Comparison of ENCODE assay signal across 9 mouse cellular contexts in genomic region chr4:136174216-136175193, GRCm38 (mm10). TPM values are rescaled to one million over a fixed set of nuclear protein-coding genes. Genes with fewer than 3 reads are reported as not detected.
DNase-seq lines count a peak whose midpoint lies in the region; ATAC-seq and TF ChIP-seq lines count a peak whose summit lies in the region.
"Had no signal": no experiment of that assay in that cellular context is flagged by ENCODE, and none has a peak within 500 bp of the region (broad histone marks: within the 10 kb centered on the region; RNA-seq: fewer than 3 reads in every experiment).

No protein-coding gene starts in this region.

- peaks cover 11% of the 10 kb centered on the region for H3K36me3 ChIP-seq in E14TG2a.4 (ENCODE audit: insufficient read depth, low read length)
- H3K36me3 ChIP-seq in forebrain, embryonic 15.5 days, result no peaks in the 10 kb centered on the region
- H3K36me3 ChIP-seq in liver, embryonic 14.5 days (replicated peaks; ENCODE audit: control insufficient read depth, insufficient read depth, low read depth), result peaks cover 40% of the 10 kb centered on the region
- H3K36me3 ChIP-seq in neural tube, embryonic 15.5 days, result no peaks in the 10 kb centered on the region

- ATAC-seq in forebrain, embryonic 15.5 days (replicated peaks), result no peak
- peak; percentile 77 for ATAC-seq in liver, embryonic 14.5 days (ENCODE audit: insufficient read depth)
- ATAC-seq in neural tube, embryonic 15.5 days (ENCODE audit: low FRiP score), result no peak
- no peak for ATAC-seq in inflammation-experienced regulatory T-cells, adult 6 months
- ATAC-seq: Patski had no signal

- H3K27ac ChIP-seq in forebrain, embryonic 15.5 days (replicated peaks), result no peak overlapping the region
- H3K27ac ChIP-seq in liver, embryonic 14.5 days, result peak overlapping the region; percentile 96
- H3K27ac ChIP-seq in neural tube, embryonic 15.5 days (replicated peaks), result no peak overlapping the region

- H3K4me1 ChIP-seq in E14TG2a.4 (replicated peaks; ENCODE audit: low read depth, low read length), result peaks cover 89% of the 10 kb centered on the region
- H3K4me1 ChIP-seq in forebrain, embryonic 15.5 days, result peaks cover 51% of the 10 kb centered on the region
- H3K4me1 ChIP-seq in liver, embryonic 14.5 days (replicated peaks; ENCODE audit: control insufficient read depth in 2 of 2, insufficient read depth in 2 of 2, low read length in 1 of 2), result peaks cover 52 to 55% of the 10 kb centered on the region in 2 experiments
- peaks cover 32% of the 10 kb centered on the region for H3K4me1 ChIP-seq in neural tube, embryonic 15.5 days

- TF ChIP-seq CTCF in E14TG2a.4 (conservative IDR thresholded peaks at IDR 0.05; ENCODE audit: low read length), result no peak
- peak; percentile 69 for TF ChIP-seq CTCF in liver, embryonic 14.5 days (IDR thresholded peaks at IDR 0.05; ENCODE audit: low read depth)

- H3K4me3 ChIP-seq in E14TG2a.4 (replicated peaks; ENCODE audit: low read length), result peak overlapping the region; percentile 91
- H3K4me3 ChIP-seq in forebrain, embryonic 15.5 days, result peak overlapping the region; percentile 65; the same call in 1 of the 2 replicates
- peak overlapping the region; percentile 68 to 92 for H3K4me3 ChIP-seq in liver, embryonic 14.5 days (ENCODE audit: insufficient read depth in 1 of 2, low read depth in 2 of 2, low read length in 2 of 2)
- H3K4me3 ChIP-seq in neural tube, embryonic 15.5 days (replicated peaks), result no peak overlapping the region

- WGBS in forebrain, embryonic 15.5 days, result 73% methylated on average over 13 of the region's 13 CpGs
- 33% methylated on average over 13 of the region's 13 CpGs for WGBS in liver, embryonic 14.5 days (ENCODE audit: insufficient replicate concordance)
- 61% methylated on average over 13 of the region's 13 CpGs for WGBS in neural tube, embryonic 15.5 days

- peak; percentile 78 for TF ChIP-seq EP300 in liver, embryonic 14.5 days (IDR thresholded peaks at IDR 0.05; ENCODE audit: low read depth)

- no peaks in the 10 kb centered on the region for H3K9me3 ChIP-seq in E14TG2a.4 (ENCODE audit: low read length)
- no peaks in the 10 kb centered on the region for H3K9me3 ChIP-seq in forebrain, embryonic 15.5 days
- H3K9me3 ChIP-seq in liver, embryonic 14.5 days (ENCODE audit: control insufficient read depth, low read length), result no peaks in the 10 kb centered on the region
- H3K9me3 ChIP-seq in neural tube, embryonic 15.5 days (replicated peaks), result no peaks in the 10 kb centered on the region

- peak overlapping the region; percentile 100 for H3K4me2 ChIP-seq in forebrain, embryonic 15.5 days (replicated peaks)
- H3K4me2 ChIP-seq in liver, embryonic 14.5 days (ENCODE audit: low read depth), result peak overlapping the region; percentile 97
- H3K4me2 ChIP-seq in neural tube, embryonic 15.5 days, result peak overlapping the region; percentile 100

- H3K27me3 ChIP-seq in E14TG2a.4 (ENCODE audit: insufficient read depth, low read length), result peaks cover 5% of the 10 kb centered on the region; the same call in 1 of the 2 replicates
- no peaks in the 10 kb centered on the region for H3K27me3 ChIP-seq in forebrain, embryonic 15.5 days
- no peaks in the 10 kb centered on the region for H3K27me3 ChIP-seq in liver, embryonic 14.5 days (ENCODE audit: control insufficient read depth, insufficient read depth, low read length)
- H3K27me3 ChIP-seq in neural tube, embryonic 15.5 days (replicated peaks), result 0 out of 2 replicates have a peak, but pooled peaks cover 4% of the 10 kb centered on the region
- H3K27me3 ChIP-seq: Patski had no signal

- peak; percentile 77 for DNase-seq in adrenal gland, postnatal 14 days
- DNase-seq in adrenal gland, adult 18-20 months (ENCODE audit: low spot score in 2 of 2), result no peak
- peak; percentile 87 to 91 (median 88) for DNase-seq in liver, embryonic 14.5 days (ENCODE audit: low read depth in 3 of 3, low spot score in 3 of 3)
- no peak for DNase-seq in Muller cell, postnatal 12 days (ENCODE audit: inconsistent ontology term)

- H3K9ac ChIP-seq in forebrain, embryonic 15.5 days (replicated peaks), result no peak overlapping the region
- peak overlapping the region; percentile 99 for H3K9ac ChIP-seq in liver, embryonic 14.5 days (replicated peaks)
- H3K9ac ChIP-seq in neural tube, embryonic 15.5 days (replicated peaks), result no peak overlapping the region

RNA-seq across cellular contexts. Expression of gene E2f2, which starts 2.3 kb away (rescaled TPM):
- 12.0 and 13.6 TPM in 2 replicates for total RNA-seq in adrenal gland, postnatal 14 days (2021)
- 1 to 10 TPM; 1.9 to 3.2 TPM for total RNA-seq in adrenal gland, adult 18-20 months (2021)
- 5.4 and 6.0 TPM in 2 replicates for polyA plus RNA-seq in forebrain, embryonic 15.5 days (2015; fragmentation: Nextera tagmentation; extraction: Ambion mirVana)
- 38.4 and 40.5 TPM in 2 replicates for polyA plus RNA-seq in liver, embryonic 14.5 days (2012; rRNA removed)
- 50.3 and 53.4 TPM in 2 replicates for polyA plus RNA-seq in liver, embryonic 14.5 days (2014; fragmentation: Nextera tagmentation; extraction: Ambion mirVana)
- polyA plus RNA-seq in neural tube, embryonic 15.5 days (2015; fragmentation: Nextera tagmentation; extraction: Ambion mirVana), result 2.1 and 4.4 TPM in 2 replicates
- 10 to 100 TPM; 15.0 to 44.4 (median 16.8) TPM for polyA plus RNA-seq in inflammation-experienced regulatory T-cells, adult 6 months (2017; shearing (Covaris generic))

RNA-seq across cellular contexts. Expression of gene Id3, which starts 31.2 kb away (rescaled TPM):
- 91.3 and 98.0 TPM in 2 replicates for total RNA-seq in adrenal gland, postnatal 14 days (2021)
- 10 to 100 TPM; 47.4 to 77.7 TPM for total RNA-seq in adrenal gland, adult 18-20 months (2021)
- 87.3 and 98.1 TPM in 2 replicates for polyA plus RNA-seq in forebrain, embryonic 15.5 days (2015; fragmentation: Nextera tagmentation; extraction: Ambion mirVana)
- polyA plus RNA-seq in liver, embryonic 14.5 days (2012; rRNA removed), result 23.0 and 29.8 TPM in 2 replicates
- 33.2 and 33.8 TPM in 2 replicates for polyA plus RNA-seq in liver, embryonic 14.5 days (2014; fragmentation: Nextera tagmentation; extraction: Ambion mirVana)
- 227 TPM in 2 replicates for polyA plus RNA-seq in neural tube, embryonic 15.5 days (2015; fragmentation: Nextera tagmentation; extraction: Ambion mirVana)
- 100 to 1,000 TPM; 125 to 343 (median 290) TPM for polyA plus RNA-seq in inflammation-experienced regulatory T-cells, adult 6 months (2017; shearing (Covaris generic))

RNA-seq across cellular contexts. Expression of gene Asap3, which starts 31.7 kb away (rescaled TPM):
- total RNA-seq in adrenal gland, postnatal 14 days (2021), result 3.4 and 3.8 TPM in 2 replicates
- total RNA-seq in adrenal gland, adult 18-20 months (2021), result 1 to 10 TPM; 1.6 to 2.8 TPM
- polyA plus RNA-seq in forebrain, embryonic 15.5 days (2015; fragmentation: Nextera tagmentation; extraction: Ambion mirVana), result 3.4 and 3.7 TPM in 2 replicates
- 1.1 and 1.2 TPM in 2 replicates for polyA plus RNA-seq in liver, embryonic 14.5 days (2012; rRNA removed)
- 0.66 and 0.85 TPM in 2 replicates for polyA plus RNA-seq in liver, embryonic 14.5 days (2014; fragmentation: Nextera tagmentation; extraction: Ambion mirVana)
- polyA plus RNA-seq in neural tube, embryonic 15.5 days (2015; fragmentation: Nextera tagmentation; extraction: Ambion mirVana), result 6.6 and 6.7 TPM in 2 replicates
- under 1 TPM in 1 of 3 experiments, not detected in 2; 0.16 TPM for polyA plus RNA-seq in inflammation-experienced regulatory T-cells, adult 6 months (2017; shearing (Covaris generic))

Comparison
In these comparisons a context has a peak if more than half of its experiments do, and no peak if none do; other contexts are left out.
1. DNase-seq: peak in adrenal gland, postnatal 14 days (single experiment) and liver, embryonic 14.5 days (3 of 3); none in adrenal gland, adult 18-20 months (0 of 2) and Muller cell, postnatal 12 days (single experiment).
2. Peak in every context shown above with its lines, with median percentiles within 50 percentile points of each other: H3K4me2 ChIP-seq.